Mouse (Mus musculus) erythroblast, adult 5-6 weeks (primary cell): Measurements from ENCODE around the gene Lrrc1. TPM values are rescaled to one million over a fixed set of nuclear protein-coding genes. Genes with fewer than 3 reads are reported as not detected.

Experiments used
- ATAC-seq: replicated peaks from 2 replicates; pipeline ENCODE4 v1.8.0; 2016; ENCODE audit warnings: moderate number of reproducible peaks, mild to moderate bottlenecking, moderate TSS enrichment, inconsistent platforms; ENCODE audit not compliant: poor library complexity, low FRiP score, severe bottlenecking
- total RNA-seq, 2 experiments: library from RNA; stranded (forward) in 1 of 2; stranded (reverse) in 1 of 2; fragments of 150-400 nt in 1 of 2; fragments of 200-764, 138-1000 nt in 1 of 2; gene quantifications; 2 replicates each; pipeline versions ENCODE4 v1.2.3 to v1.2.4; 2015 to 2017; ENCODE audit warnings: low replicate concordance in 2 of 2

Lrrc1 gene
- total RNA-seq, 2 experiments from 2014 or later, result 0.96 to 2.4 TPM

DNA sequence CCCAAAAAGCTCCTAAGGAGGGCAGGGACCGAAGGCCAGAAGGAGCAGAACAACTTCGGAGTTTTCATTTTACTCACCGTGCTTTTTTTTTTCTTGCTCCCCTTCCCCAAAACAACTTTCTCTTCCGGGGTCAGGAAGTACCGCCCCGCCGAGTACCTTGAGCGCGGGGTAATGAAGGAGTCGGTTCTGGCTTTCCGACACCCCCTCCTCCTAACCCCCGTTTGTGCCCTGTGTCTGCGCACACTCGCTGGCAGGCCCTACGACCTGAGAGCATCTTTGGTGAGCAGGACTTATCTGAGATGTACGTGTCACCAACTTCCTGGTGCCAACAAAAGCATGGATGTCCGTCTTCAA is 375 bp upstream of the Lrrc1 start:
- ATAC-seq, result no peak

- ATAC-seq, result no peak
These were observed 1.0 kb downstream of the Lrrc1 start for GRCm38 (mm10) chr9:77543351-77544321.

- ATAC-seq, result no peak
These were observed 3.1 kb downstream of the Lrrc1 start for GRCm38 (mm10) chr9:77541556-77541955.

DNA sequence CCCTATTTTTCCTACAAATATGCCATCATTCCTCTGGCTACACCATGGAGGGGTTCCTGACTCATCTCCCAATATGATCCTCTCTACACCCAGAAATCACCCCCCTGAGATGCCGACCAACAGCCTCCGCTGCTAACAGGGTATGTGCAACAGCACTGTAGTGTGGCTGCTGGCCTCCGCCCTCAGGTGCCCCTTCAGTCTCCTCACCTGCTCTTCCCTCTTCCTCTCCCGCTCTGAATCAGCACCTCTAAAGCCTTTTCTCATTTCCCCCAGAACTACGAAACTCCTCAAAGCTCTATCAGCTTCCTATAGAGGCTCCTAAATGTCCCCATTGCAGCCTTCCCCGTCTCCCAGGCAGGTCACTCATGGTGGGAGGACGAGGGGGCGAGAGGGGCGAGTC is 5.4 kb downstream of the Lrrc1 start:
- ATAC-seq, result no peak

- no peak for ATAC-seq
These were observed 7.3 kb downstream of the Lrrc1 start for GRCm38 (mm10) chr9:77537357-77537756.

DNA sequence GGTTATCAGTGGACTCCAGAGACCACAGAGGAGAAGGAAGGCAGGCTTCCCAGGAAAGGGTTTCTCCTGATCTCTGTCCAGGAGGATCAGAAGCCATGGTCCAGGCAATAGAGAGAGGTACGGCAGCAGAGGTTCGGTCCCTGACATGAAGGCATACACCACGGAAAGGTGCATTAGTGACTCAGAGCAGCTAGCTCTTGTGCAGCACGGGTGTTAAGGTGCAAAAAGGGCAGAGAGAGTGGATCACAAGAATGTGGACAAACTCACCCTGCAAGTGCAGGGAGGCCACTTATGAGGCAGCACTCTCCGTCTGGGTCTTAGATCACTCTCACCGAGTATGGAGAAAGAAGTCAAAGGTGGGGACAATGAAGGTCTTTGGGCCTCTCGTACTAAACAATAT is 7.8 kb downstream of the Lrrc1 start:
- ATAC-seq, result no peak

GRCm38 (mm10) chr9:77536286-77536685 is 8.4 kb downstream of the Lrrc1 start:
- no peak for ATAC-seq

GRCm38 (mm10) chr9:77535021-77535744 is 9.5 kb downstream of the Lrrc1 start:
- no peak for ATAC-seq

DNA sequence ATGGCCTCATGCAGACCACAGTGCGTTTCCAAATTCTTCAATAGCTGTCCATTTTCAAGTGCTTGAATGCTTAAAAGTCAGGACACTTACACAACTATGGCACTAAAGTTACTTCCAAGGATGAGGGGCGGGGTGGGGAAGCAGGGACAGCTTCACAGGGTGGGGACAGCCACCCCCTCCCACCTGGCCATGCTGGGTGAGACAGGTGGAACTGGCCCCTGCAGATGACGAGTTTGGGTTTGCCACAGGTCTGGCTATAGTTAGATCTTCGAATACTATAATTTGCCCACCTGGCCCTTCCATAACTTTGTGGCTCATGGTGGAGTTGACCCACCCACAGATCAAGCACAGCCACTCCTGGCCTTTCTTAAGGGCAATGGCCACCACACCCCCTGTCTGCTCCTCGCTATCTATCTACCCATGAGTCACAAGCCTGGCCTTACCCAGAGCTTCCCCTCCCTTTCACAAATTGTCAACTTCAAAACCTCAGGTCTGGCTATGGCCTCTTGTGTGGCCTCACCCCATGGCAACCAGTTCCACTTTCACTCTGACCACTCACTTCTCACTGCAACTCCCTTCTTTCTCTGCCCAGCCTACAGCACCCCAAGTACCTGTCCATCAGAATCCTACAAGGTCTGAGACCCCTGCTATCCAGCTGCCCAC is 16.2 kb downstream of the Lrrc1 start:
- no peak for ATAC-seq

DNA sequence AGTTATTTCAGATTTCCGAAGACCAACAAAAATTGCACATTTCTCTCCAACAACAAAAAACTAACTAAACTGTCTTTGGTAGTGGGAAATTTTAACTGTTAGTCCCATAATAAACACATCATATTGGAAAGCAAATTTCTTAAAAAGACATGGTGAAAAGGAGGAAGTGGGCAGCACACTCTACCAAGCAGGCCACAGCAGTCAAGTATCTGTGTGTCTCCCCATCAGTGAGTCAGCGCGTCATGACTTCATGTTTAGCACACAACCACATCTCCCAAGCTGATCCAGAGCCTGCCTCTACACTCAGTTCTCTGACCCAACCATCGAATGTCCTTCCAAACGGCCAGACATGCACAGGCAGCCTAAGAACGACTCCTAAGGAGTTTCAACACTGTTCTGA is 17.5 kb downstream of the Lrrc1 start:
- no peak for ATAC-seq

GRCm38 (mm10) chr9:77526715-77527114 is 18.0 kb downstream of the Lrrc1 start:
- no peak for ATAC-seq

DNA sequence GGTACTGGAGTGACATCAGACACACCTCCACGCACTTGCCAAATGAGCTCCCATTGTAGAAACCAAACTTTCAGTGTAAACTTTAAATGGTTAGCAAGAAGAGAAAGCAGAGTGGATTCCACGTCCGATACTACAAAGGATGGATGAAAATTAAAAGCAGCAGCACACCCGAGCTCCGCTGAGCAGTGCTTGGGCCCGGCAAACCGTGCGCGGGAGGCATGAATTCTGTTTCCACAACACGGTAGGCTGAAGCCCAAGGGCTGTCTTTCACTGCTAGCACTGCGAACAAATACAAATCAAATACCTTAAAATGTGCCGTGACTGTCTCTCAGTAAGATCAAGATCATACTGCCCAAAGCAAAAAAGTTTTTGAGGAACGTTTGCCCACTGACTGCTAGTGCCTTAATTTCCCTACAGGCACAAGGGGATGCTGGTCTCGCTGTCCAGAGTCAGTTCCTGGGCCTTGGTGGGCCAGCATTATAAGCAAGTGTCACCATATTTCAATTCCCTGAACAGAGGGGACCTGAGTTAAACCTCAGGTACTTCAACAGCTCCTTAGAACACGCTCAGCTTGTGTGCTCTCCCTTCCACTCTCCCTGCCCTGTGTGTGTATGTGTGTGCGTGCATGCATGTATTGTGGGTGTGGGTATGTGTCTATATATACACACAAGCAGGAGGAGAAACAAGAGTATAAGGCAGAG is 18.9 kb downstream of the Lrrc1 start:
- no peak for ATAC-seq

- ATAC-seq, result no peak
These were observed 20.9 kb downstream of the Lrrc1 start for GRCm38 (mm10) chr9:77523793-77524192.

DNA sequence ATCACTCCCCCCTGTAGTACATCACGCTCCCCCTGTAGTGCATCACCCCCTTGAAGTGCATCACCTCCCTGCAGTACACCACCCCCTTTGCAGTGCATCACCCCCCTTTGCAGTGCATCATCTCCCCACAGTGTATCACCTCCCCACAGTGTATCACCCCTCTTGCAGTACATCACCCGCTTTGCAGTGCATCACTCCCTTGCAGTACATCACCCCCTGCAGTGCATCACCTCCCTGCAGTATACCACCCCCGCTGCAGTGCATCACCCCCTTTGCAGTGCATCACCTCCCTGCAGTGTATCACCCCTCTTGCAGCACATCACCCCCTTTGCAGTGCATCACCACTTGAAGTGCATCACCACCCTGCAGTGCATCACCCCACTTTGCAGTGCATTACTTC is 22.2 kb downstream of the Lrrc1 start:
- no peak for ATAC-seq

- no peak for ATAC-seq
These were observed 25.5 kb downstream of the Lrrc1 start for GRCm38 (mm10) chr9:77519198-77519597.

GRCm38 (mm10) chr9:77516782-77517364 is 27.8 kb downstream of the Lrrc1 start:
- no peak for ATAC-seq

DNA sequence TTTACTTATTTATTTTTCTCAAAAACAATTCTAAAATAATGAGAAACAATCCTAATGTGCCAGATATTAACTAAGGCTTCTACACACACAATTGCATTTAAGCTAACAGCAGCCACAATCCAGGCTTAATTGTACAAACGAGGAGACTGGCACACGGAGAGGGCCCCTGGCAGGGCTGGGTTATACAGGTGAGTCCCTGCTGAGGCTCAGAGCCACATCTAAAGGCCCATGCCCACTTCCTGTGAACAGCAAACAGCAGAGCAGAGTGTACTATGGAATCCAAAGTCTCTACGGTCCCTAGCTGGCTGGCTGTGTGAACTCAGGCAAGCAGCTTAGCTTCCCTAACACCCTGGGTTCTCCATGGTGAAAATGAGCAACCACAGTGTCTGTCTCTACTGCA is 30.8 kb downstream of the Lrrc1 start:
- ATAC-seq, result no peak

GRCm38 (mm10) chr9:77512220-77512619 is 32.5 kb downstream of the Lrrc1 start:
- no peak for ATAC-seq

DNA sequence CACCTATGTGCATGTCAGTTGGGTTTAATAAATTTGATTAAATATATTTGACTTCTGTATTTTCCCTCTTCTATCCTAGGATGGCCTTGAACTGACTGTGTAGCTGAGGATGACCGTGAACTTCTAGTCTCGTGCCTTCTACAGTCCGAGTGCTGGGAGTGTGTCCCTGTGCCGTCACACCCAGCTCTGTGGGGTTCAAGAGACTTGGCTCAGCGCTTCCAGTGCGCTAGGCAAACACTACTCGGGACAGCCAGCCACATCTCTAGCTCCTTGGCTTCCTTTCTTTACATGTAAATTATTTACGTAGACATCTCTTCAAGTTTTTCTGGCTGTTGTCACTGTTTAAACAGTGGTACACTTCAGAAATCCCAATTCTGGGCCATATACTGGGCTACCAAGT is 34.1 kb downstream of the Lrrc1 start:
- no peak for ATAC-seq
